Mouse (Mus musculus) hindbrain, embryonic 13.5 days (tissue): ENCODE results near the gene Fosb. TPM values are rescaled to one million over a fixed set of nuclear protein-coding genes. Genes with fewer than 3 reads are reported as not detected.

Source experiments
- ATAC-seq: fragments of 200-750 bp; cut with Nextera tagmentation; 2 replicates; pipeline ENCODE4 v1.8.0; 2017; ENCODE audit warnings: moderate TSS enrichment; ENCODE audit not compliant: low FRiP score
- H3K27ac ChIP-seq: fragments of 300-500 bp; sonication (generic); 2 replicates; pipeline ENCODE4 v1.5.1; 2015; ENCODE audit warnings: inconsistent platforms, mild to moderate bottlenecking, moderate library complexity
- H3K27me3 ChIP-seq: fragments of 300-500 bp; sonication (generic); 2 replicates; pipeline ENCODE4 v1.6.1; 2015; ENCODE audit warnings: mild to moderate bottlenecking, inconsistent platforms
- H3K36me3 ChIP-seq: fragments of 300-500 bp; sonication (generic); 2 replicates; pipeline ENCODE4 v1.6.1; 2015; ENCODE audit warnings: mild to moderate bottlenecking, inconsistent platforms
- H3K4me1 ChIP-seq: fragments of 300-500 bp; sonication (generic); replicated peaks from 2 replicates; pipeline ENCODE4 v1.6.1; 2015; ENCODE audit warnings: inconsistent platforms
- H3K4me2 ChIP-seq: fragments of 300-500 bp; sonication (generic); 2 replicates; pipeline ENCODE4 v1.6.1; 2015; ENCODE audit warnings: inconsistent platforms, mild to moderate bottlenecking, moderate library complexity
- H3K4me3 ChIP-seq: fragments of 300-500 bp; sonication (generic); 2 replicates; pipeline ENCODE4 v1.5.1; 2015; ENCODE audit warnings: mild to moderate bottlenecking, inconsistent platforms
- H3K9ac ChIP-seq: fragments of 300-500 bp; sonication (generic); 2 replicates; pipeline ENCODE4 v1.6.1; 2015; ENCODE audit warnings: mild to moderate bottlenecking, inconsistent platforms
- H3K9me3 ChIP-seq: fragments of 300-500 bp; sonication (generic); 2 replicates; pipeline ENCODE4 v1.6.1; 2016; ENCODE audit warnings: inconsistent platforms
- WGBS: fragments of 180-500 bp; shearing (Covaris S2); methylation state at CpG from one replicate; pipeline ENCODE4 v1.1.7; 2015; 5-methylcytosine and 5-hydroxymethylcytosine counted together
- polyA plus RNA-seq: library from polyadenylated mRNA; unstranded; fragments of >200 nt; fragmentation: Nextera tagmentation; extraction: Ambion mirVana; gene quantifications from 2 replicates; pipeline ENCODE4 v1.2.1, GENCODE M21; 2015

Gene Fosb
- polyA plus RNA-seq, 1 experiment from 2014 or later, result 0.08 TPM

DNA sequence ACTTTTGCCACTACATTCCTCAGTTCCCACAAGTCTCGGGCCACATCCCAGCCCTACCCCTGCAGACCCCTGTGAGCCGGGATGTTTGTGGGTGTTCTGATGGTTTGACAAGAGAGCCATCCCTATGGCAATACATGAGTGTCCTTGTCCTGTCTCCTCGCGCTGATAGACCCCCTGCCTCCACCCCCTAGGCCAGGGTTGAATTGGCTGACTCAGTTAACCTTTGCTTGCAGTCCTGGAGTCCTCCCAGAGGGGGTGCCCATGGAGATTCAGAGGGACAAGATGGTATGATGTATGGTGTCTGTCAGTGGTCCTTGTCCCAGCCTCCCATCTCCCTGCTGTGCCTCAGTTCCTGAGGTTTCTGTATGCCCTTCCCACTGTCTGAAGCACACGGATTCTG, 4.2 kb upstream of the Fosb start:
- peaks cover 54% of the 10 kb centered on the region for H3K27me3 ChIP-seq
- H3K9me3 ChIP-seq, result no peaks in the 10 kb centered on the region
- no peak for ATAC-seq
- H3K4me3 ChIP-seq, result no peak overlapping the region
- H3K36me3 ChIP-seq, result no peaks in the 10 kb centered on the region
- no peak overlapping the region for H3K27ac ChIP-seq
- no peak overlapping the region for H3K4me2 ChIP-seq
- 0 out of 2 replicates have a peak overlapping the region, but pooled peaks have one; percentile 19 for H3K9ac ChIP-seq
- H3K4me1 ChIP-seq, result peaks cover 13% of the 10 kb centered on the region
- WGBS, result 41% methylated on average over 5 of the region's 5 CpGs

DNA sequence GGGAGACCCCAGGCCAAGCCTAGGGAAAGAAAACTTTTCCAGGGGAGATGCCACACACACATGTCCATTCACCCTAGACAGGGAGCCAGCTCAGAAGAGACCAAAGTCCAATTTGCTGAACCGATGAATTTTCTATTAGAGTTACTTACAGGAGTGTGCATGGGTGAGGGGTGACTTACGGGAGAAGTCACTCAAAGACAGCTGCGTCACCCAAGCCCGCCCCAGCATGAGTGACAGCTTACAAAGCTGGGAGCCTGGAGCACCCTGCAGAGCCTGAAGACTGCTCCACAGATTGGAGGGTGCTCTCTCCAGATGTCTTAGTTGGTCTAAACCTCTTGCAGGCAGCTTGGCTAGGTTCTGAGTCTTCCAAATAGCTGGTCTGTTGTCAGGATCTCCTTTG, 2.1 kb upstream of the Fosb start:
- Histone ChIP-seq H3K4me3 (no peak overlapping the region), H3K4me2 (no peak overlapping the region), H3K9ac (0 out of 2 replicates have a peak overlapping the region, but pooled peaks have one; percentile 19), H3K27me3 (peaks cover 42% of the 10 kb centered on the region), H3K27ac (no peak overlapping the region), H3K36me3 (no peaks in the 10 kb centered on the region), H3K4me1 (peaks cover 25% of the 10 kb centered on the region), H3K9me3 (no peaks in the 10 kb centered on the region)
- ATAC-seq, result no peak
- WGBS, result 39% methylated on average over 4 of the region's 4 CpGs

DNA sequence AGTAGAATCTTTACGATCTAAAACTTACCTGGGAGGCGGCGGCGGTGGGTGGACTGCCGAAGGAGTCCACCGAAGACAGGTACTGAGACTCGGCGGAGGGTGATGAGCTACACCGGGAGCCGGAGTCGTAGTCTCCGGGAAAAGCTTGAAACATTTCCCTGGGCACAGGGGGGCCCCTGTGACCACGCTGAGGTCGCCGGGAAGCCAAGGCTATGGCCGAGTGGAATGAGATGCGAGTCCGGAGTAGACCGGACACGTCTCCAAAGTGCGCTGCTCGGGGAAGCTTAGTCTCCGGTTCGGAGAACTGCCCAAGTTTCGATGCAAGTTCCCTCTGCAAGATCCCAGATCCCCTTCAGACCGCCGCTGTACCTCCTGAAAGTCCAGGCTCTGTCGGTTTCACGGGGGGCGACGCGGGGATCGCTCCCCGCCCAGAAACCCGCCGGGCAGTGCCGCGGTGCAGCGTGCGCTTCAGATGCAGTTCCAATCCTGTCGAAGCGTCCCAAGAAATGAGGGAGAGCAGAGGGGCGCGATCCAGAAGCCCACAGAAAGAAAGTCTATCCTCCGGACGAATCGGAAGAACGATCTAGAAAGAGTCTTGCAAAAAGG, 470 bp downstream of the Fosb start:
- H3K9me3 ChIP-seq, result no peaks in the 10 kb centered on the region
- H3K27me3 ChIP-seq, result peaks cover 61% of the 10 kb centered on the region
- no peak overlapping the region for H3K27ac ChIP-seq
- no peaks in the 10 kb centered on the region for H3K36me3 ChIP-seq
- ATAC-seq, result no peak
- H3K4me1 ChIP-seq, result peaks cover 34% of the 10 kb centered on the region
- H3K4me2 ChIP-seq, result peak overlapping the region; percentile 89
- peak overlapping the region; percentile 54 for H3K4me3 ChIP-seq
- H3K9ac ChIP-seq, result peak overlapping the region; percentile 62
- WGBS, result 1% methylated on average over 48 of the region's 48 CpGs

GRCm38 (mm10) chr7:19308454-19309277, 1.2 kb downstream of the Fosb start:
- peak overlapping the region; percentile 89 for H3K4me2 ChIP-seq
- ATAC-seq, result peak; percentile 76
- H3K9me3 ChIP-seq, result no peaks in the 10 kb centered on the region
- H3K9ac ChIP-seq, result peak overlapping the region; percentile 62
- peaks cover 41% of the 10 kb centered on the region for H3K4me1 ChIP-seq
- no peaks in the 10 kb centered on the region for H3K36me3 ChIP-seq
- under 1% methylated on average over 58 of the region's 58 CpGs for WGBS
- peak overlapping the region; percentile 75 for H3K27ac ChIP-seq
- peak overlapping the region; percentile 54 for H3K4me3 ChIP-seq
- peaks cover 62% of the 10 kb centered on the region for H3K27me3 ChIP-seq

GRCm38 (mm10) chr7:19307739-19308453, 2.0 kb downstream of the Fosb start:
- Histone ChIP-seq H3K4me2 (peak overlapping the region; percentile 89), H3K36me3 (no peaks in the 10 kb centered on the region), H3K9me3 (no peaks in the 10 kb centered on the region), H3K27me3 (peaks cover 64% of the 10 kb centered on the region), H3K27ac (peak overlapping the region; percentile 75), H3K4me1 (peaks cover 44% of the 10 kb centered on the region), H3K9ac (peak overlapping the region; percentile 62), H3K4me3 (peak overlapping the region; percentile 54)
- ATAC-seq, result peak; percentile 54
- WGBS, result 2% methylated on average over 18 of the region's 18 CpGs

DNA sequence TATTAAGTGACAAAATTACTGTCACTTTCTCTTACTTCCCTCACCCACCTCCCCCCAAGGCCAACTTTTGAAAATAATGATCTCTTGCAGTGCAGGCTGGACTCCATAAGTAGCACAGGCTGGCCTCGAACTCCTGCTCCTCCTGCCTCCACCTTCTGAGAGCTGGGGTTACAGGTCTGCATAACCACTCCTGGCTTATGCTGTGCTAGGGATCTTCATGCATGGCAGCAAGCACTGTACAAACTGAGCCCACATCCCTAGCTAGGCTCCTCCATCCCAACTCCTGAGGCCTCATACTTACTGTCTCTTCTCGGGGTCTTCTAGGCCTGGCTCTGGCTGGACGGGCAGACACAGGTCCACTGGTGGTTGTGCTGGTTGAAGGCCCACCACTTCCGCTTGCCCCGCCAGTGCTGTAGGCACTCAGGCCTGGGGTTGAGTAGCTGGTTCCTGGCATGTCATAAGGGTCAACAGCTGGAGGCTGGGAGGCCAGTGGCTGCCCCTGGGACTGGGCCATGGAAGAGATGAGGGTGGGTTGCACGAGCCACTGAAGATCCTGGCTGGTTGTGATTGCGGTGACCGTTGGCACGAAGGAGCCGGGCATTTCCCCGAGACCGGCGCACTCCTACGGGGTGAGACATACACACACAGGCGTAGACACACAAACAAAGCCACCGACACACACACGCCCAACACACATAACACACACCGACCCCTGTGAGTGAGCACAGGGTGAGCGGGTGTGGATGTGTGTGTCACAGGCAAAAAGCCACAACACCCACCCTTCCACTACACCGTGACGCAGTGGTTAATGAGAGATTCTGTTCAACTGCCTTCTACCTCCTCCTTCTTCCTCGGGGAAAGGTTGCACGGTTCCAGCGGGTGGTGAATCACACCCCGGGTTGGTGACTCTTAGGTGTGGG, 2.8 kb downstream of the Fosb start:
- H3K27me3 ChIP-seq, result peaks cover 66% of the 10 kb centered on the region
- H3K4me2 ChIP-seq, result peak overlapping the region; percentile 89
- no peaks in the 10 kb centered on the region for H3K36me3 ChIP-seq
- H3K9me3 ChIP-seq, result no peaks in the 10 kb centered on the region
- no peak overlapping the region for H3K27ac ChIP-seq
- peaks cover 47% of the 10 kb centered on the region for H3K4me1 ChIP-seq
- no peak for ATAC-seq
- no peak overlapping the region for H3K4me3 ChIP-seq
- H3K9ac ChIP-seq, result peak overlapping the region; percentile 24; the same call in 1 of the 2 replicates
- 72% methylated on average over 25 of the region's 25 CpGs for WGBS

GRCm38 (mm10) chr7:19305796-19306765, 3.8 kb downstream of the Fosb start:
- 53% methylated on average over 16 of the region's 16 CpGs for WGBS
- H3K27me3 ChIP-seq, result peaks cover 65% of the 10 kb centered on the region

DNA sequence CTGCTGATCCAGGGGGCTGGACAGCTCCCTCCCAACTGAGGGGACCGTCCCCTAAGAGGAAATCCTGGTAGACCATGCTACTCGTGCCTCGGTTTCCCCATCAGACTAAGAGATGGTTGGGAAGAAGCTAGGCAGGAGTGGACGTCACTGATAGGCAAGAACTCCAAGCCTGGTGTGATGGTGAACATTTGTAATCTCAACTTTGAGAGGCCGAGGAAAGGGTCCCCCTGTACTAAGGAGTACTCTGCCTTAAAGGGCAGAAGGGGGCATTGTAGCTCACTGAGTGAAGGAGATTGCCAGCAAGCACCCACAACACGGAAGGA, 4.5 kb downstream of the Fosb start:
- no peak for ATAC-seq
- H3K4me1 ChIP-seq, result peaks cover 55% of the 10 kb centered on the region
- H3K9me3 ChIP-seq, result no peaks in the 10 kb centered on the region
- H3K4me3 ChIP-seq, result no peak overlapping the region
- H3K27ac ChIP-seq, result no peak overlapping the region
- H3K36me3 ChIP-seq, result no peaks in the 10 kb centered on the region
- H3K27me3 ChIP-seq, result peaks cover 65% of the 10 kb centered on the region
- no peak overlapping the region; the same call in 1 of the 2 replicates for H3K9ac ChIP-seq
- 8% methylated on average over 6 of the region's 6 CpGs for WGBS
- peak overlapping the region; percentile 52 for H3K4me2 ChIP-seq

More at GRCm38 (mm10) chr7:19305796-19306765, 3.8 kb downstream of the Fosb start:
- Histone ChIP-seq H3K4me2 (no peak overlapping the region), H3K9me3 (no peaks in the 10 kb centered on the region), H3K4me3 (no peak overlapping the region), H3K27ac (no peak overlapping the region), H3K36me3 (no peaks in the 10 kb centered on the region), H3K4me1 (peaks cover 56% of the 10 kb centered on the region), H3K9ac (no peak overlapping the region)
- ATAC-seq, result no peak

DNA sequence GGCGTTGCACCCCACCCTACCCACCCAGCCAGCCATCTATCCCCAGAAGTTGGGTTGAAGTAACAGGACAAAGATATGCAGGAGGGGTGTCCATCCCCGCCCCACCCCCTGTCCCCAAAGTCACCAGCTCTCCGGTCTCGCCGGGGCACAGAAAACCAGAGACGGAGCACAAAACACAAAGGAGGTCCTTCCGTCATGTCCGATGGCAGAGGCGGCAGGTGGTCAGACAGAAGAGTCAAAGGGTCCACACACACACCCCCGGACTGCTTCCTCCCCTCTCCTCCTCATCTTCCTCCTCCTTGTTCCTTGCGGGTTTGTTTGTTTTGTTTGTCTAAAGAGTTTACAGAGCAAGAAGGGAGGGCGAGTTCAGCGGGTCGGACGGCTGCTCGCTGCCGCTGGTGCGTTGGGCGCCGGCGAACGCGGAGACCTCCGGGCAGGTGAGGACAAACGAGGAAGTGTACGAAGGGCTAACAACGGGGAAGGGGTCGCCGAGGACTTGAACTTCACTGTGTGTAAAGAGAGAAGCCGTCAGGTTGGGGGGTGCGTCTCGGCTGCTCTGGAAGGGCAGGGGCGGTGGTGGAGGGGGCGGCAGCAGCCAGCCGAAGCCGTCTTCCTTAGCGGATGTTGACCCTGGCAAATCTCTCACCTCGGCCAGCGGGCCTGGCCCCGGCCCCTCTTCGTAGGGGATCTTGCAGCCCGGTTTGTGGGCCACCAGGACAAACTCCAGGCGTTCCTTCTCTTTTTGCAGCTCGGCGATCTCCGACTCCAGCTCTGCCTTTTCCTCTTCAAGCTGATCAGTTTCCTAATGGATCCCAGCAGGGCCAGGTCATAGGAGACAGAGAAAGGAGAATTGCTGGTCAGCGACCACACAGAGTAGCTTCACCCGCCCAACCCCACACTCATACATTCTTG, 5.1 kb downstream of the Fosb start:
- peaks cover 54% of the 10 kb centered on the region for H3K4me1 ChIP-seq
- H3K27ac ChIP-seq, result no peak overlapping the region
- peaks cover 65% of the 10 kb centered on the region for H3K27me3 ChIP-seq
- H3K4me3 ChIP-seq, result peak overlapping the region; percentile 33
- 1% methylated on average over 45 of the region's 48 CpGs for WGBS
- H3K9me3 ChIP-seq, result no peaks in the 10 kb centered on the region
- no peak for ATAC-seq
- peak overlapping the region; percentile 56 for H3K9ac ChIP-seq
- H3K4me2 ChIP-seq, result peak overlapping the region; percentile 52
- no peaks in the 10 kb centered on the region for H3K36me3 ChIP-seq

- H3K4me1 ChIP-seq, result peaks cover 44% of the 10 kb centered on the region
- no peak overlapping the region for H3K9ac ChIP-seq
- H3K4me2 ChIP-seq, result peak overlapping the region; percentile 52
- 1% methylated on average over 16 of the region's 16 CpGs for WGBS
- peaks cover 60% of the 10 kb centered on the region for H3K27me3 ChIP-seq
- H3K27ac ChIP-seq, result no peak overlapping the region
- no peak for ATAC-seq
- peak overlapping the region; percentile 33; the same call in 1 of the 2 replicates for H3K4me3 ChIP-seq
- H3K9me3 ChIP-seq, result no peaks in the 10 kb centered on the region
- H3K36me3 ChIP-seq, result no peaks in the 10 kb centered on the region
Observed at GRCm38 (mm10) chr7:19303770-19304169, 6.1 kb downstream of the Fosb start.
